Mouse (Mus musculus): ENCODE data around the gene Ankrd39.

Ankrd39 gene

DNA sequence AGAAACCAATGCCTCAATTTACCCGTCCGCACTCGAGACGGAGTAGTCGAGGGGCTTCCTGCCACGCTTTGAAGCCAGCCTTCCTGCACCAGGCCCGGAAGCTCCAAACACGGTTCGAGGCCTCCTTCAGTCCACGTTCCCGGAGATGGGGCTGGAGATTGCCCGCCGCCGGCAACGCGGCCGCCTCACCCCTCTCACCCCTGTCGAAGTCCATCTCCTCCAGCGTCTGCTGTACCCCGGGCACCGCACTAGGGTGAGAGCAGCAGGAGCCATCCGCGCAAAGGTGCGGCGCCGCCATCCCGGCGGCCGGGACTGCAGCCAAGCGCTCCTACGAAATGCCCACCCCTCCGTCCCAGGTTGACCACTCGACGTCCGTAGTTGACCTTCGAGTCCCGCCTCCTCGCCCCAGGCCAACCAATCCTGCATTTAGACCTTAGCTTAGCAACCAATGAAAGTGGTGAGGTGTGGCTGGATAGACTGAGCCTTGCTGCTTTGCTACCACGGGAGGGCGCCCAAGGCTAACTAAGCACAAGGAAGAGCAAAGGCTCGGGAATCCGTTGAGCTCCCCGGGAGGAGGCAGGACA, at the start of gene Ankrd39:
Gene Ankrd39, minus strand, starts transcription at position 558 of the 584 bp plus-strand sequence.
- in situ Hi-C loops (cut with MboI; ENCODE audit: unreplicated experiment in 2 of 2) = loop anchor here (5.0 to 10.0 kb wide), 2 partner anchors 85 to 138 kb away; partner anchors contain the start of gene Fam178b (in 2 of the 2)

DNA sequence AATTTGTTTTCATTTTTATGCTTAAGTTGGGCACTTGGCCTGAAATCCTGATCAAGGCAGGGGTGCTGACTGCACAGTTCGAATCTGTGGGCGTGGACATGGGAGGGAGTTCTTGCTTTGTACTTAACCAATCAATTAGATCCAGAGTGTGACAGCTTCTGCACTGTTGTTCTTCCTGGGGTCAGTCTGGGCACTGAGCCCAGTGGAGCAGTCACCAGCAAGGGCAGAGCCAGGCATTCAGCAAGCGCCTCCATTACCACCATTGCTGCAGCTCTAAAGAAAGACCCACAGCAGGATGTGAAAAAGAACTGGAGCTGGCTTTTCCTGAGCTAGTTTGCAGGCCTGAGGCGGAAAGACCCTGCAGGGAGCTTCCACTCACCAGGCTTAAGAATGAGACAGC, 48.9 kb upstream of the Ankrd39 start:
- in situ Hi-C loops (cut with MboI; ENCODE audit: unreplicated experiment in 2 of 2) = no loop called here

DNA sequence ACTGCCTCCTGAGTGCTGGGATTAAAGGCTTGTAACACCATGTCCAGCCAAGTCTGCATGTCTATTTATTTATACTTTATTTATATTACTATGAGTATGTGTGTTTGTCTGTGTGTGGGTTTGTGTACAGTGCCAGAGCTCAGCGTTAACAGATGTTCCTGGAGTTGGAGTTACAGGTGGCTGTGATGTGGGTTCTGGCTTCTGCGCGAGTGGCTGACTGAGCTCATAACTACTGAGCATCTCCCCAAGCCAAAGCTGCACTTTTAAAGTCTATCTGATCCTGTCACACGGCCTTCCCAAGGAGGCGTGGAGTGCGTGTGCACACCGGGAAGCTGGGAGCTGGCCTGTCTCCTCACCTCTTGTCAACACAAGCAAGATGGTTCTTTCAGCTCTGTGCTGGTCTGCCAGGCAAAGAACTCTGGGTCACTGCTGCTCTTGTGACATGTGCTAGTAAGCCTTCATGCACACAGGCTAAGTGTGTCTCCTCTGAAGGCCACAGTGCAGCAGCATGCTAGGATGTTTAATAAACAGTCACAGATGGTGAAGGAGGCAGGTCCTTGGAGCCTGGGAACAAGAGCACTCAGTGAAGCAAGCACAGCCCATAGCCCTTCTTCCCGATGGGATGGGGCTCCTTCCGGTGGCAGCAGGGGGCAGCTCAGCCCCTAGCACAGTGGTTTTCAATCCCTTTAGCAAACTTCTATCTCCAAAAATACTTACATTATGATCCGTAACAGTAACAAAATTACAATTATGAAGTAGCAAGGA, 48.1 kb upstream of the Ankrd39 start:
- in situ Hi-C loops (cut with MboI; ENCODE audit: unreplicated experiment in 2 of 2) = no loop called here

DNA sequence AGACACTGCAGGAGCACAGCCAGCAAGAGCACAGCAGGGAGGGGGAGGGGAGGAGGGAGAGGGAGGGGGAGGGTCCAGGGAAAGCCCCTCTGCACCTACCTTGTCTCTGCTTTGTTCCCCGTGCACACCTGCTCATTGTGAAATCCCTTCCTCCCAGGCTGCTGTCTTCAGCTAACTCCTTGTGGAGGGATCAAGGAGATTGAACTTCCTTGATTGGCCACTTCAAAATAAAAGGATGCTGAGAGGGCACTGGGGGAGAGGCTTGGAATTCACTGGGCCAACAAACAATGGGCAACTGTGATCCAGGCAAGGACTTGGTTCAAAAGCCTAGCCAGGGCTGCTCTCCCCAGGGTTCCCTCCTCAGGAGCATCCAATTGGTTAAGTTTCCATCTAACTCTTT, 45.9 kb upstream of the Ankrd39 start:
- in situ Hi-C loops (cut with MboI; ENCODE audit: unreplicated experiment in 2 of 2) = no loop called here

DNA sequence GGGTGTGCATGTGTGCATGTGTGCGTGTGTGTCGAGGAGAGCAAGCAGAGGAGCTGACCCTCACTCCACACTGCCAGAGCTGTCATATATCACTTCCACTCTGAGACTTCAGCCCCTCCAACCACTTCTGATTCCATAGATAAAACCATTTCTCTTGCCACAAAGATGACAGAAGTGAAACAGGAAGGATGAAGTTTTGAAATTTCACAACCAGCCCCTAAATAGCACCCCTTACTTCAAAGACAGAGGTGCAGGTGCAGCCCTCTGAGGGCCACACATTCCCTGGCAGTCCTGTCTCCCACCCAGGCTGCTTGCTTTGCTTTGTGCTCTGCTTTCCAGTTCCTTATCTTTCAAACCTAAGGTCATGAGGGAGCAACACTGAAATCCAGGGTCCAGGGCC, 44.2 kb upstream of the Ankrd39 start:
- in situ Hi-C loops (cut with MboI; ENCODE audit: unreplicated experiment in 2 of 2) = no loop called here

DNA sequence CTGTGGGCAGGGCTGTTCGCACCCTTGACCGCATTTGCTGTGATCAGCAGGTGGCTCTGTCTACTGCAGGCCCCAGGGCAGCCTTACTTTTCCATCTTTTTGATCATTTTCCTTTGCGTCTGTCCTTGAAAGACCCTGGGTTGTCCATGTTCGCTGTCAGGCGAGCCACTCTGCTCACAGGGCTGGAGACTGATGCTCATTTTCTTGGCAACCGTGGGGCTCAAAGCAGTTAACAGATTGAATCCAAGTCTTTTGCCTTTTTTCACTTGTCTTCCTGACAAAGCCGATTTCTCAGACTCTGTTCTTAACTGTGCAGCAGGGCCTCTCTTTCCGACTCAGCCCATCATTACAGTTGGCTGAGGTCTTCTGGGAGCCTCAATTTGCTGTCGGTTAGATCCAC, 43.4 kb upstream of the Ankrd39 start:
- in situ Hi-C loops (cut with MboI; ENCODE audit: unreplicated experiment in 2 of 2) = no loop called here

DNA sequence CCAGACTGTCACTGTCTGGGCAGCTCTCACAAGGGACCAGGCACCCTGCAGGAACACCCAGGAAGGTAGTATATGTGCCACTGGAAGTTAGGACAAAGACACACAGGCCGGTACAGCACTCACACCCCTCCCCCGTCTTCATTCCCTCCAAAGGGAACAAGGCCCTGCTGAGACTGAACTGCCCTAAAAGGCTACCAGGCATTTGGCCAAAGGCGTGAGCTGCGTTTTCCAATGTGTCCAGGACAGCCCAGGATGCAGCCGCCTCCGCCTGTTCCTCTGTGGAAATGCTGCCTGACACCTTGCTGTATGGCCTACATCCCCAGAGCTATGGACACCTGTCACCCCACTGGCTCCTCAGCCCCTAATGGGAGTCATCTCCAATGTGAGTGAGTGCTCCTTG, 42.2 kb upstream of the Ankrd39 start:
- in situ Hi-C loops (cut with MboI; ENCODE audit: unreplicated experiment in 2 of 2) = no loop called here

DNA sequence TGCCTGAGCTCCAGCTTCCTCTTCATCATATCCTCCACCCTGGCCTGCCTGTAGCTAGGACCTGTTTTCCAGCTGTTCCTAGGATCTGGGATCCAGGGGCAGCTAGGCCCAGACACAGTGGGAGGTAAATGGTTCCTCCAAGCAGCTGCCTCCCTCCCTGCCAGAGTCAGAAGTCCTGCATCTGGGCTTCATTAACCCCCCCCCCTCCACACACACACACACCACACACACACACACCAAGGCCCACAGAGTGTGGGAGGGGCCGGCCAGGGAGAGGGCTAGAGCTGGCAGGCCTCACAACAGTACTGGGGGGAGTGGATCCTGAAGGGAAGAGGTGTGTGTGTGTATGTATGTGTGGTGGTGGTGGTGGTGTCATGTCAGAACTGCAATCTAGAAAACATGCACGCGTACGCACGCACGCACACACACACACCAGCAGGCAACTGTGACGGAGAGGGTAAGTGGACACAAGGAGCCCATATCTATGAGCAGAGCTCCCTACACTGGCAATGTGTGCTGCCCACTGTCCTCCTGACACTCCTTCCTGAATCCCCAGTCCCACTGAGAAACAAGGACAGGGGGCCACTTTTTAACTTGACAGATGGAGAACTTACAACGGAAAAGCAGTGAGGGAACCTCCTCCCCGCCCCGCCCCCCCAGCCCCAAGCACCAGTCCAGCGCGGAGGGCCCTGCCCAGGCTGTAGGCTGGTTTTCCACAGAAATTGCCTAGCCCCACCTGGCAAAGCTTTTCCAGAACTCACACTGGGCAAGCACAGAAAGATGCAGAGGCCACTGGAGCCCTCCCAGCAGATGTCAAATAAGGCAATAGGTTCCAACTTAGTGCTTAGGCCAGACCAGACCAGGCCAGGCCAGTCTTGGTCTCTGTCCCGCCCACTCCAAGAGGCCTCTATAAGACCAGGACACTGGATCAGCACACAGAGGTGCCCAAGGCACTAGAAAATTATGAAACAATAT, 41.5 kb upstream of the Ankrd39 start:
- in situ Hi-C loops (cut with MboI; ENCODE audit: unreplicated experiment in 2 of 2) = no loop called here

DNA sequence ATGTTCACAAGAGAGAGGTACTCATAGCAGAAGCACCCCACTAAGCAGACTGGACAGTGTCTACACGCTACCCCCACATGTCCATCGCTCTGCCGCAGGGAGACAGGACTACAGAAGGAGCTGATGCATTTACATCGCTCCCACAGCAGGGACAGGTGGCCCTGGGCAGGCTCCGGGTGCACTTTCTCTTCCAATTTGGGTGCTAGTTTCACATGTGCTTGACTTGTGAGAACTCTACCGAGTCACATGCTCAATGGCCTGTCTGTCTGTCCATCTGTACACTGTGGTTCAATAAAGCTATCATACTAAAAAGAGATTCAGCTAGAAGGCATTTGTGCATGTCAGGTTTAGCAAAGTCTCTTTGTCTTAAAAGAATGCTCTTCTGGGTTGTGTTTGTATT, 40.6 kb upstream of the Ankrd39 start:
- in situ Hi-C loops (cut with MboI; ENCODE audit: unreplicated experiment in 2 of 2) = no loop called here

DNA sequence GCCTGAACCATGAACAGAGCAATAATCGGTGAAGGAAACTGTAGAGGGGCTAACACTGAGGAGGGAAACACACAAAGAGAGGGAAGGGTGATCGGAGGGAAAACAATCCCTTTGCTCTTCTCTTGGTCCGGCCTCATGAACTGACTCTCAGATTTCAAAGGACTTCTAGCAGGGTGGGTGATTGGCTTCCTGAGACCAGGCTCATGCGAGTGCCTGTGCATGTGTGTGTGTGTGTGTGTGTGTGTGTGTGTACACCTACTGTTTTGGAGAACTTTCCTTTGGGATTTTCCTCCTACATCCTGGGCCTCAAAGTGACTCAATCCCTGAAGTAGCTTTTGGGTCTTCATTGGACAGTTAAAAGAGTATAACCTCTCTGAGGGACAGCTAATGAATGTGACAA, 39.0 kb upstream of the Ankrd39 start:
- in situ Hi-C loops (cut with MboI; ENCODE audit: unreplicated experiment in 2 of 2) = no loop called here

DNA sequence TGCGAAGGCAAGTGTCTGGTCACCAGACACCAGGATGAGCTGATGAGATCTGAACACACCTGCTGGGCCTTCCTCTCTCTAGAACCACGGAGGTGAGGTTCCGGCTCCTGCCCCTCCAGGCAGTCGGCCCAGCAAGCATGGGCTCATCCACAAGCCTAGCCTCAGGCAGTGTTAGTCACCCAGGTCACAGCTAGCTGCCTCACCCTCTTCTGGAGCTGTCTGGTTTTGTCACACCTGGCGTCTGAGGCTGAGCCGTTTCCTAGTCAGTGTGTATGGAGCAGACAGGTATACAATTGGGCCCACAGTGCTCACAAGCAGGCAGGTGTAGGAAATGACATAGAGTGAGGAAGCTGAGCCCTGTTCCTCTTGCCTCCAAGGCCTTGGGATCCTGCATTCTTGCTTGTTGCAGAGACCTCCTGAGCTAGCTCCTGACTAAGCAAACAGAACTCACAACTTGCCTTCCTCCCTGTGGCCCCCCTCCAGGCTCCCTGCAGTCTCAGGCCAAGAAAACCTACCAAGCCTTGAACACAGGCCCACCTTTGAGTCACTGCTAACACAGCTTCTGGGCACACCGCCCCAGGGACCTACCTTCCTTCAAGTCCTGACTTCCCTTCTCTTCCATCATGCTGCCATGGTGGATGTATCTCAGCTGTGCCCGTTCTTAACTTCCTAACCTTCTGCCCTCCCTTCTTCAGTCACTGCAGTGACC, 36.3 kb upstream of the Ankrd39 start:
- in situ Hi-C loops (cut with MboI; ENCODE audit: unreplicated experiment in 2 of 2) = no loop called here

DNA sequence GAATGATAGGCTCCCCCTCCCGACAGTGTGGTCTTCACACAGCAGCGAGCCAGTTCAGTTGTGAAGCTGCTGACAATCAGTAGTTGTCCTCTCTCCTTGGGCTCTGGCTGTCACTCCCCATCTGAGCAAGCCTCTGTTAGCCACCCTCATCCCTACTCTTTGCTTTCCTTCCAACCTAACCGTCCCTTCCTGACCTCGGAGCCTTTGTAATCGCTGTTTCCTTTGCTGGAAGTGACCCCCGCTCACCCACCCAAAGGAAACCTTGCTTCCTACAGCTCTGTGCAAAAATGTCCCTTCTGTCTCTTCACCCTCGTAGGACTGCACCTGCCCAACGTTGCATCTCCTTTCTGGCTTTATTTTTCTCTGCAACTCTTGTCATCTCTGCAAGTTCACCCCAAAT, 35.0 kb upstream of the Ankrd39 start:
- in situ Hi-C loops (cut with MboI; ENCODE audit: unreplicated experiment in 2 of 2) = no loop called here

DNA sequence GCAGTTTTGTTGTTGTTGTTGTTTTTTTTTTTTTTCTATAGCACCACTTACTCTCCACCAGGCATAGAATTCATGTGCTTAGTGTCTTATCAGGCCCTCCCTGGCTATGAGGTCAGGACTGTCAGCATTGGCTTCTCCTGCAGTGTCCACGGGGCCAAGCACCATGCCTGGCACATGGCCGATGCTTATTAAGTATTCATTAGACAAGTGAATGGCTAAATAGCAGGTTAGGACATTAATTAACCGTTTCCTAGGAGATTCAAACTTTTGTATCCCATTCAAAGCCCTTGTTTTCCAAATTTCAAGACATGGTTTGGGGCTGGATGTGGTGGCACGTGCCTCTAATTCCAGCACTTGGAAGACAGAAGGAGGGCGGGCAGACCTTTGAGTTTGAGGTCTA, 34.0 kb upstream of the Ankrd39 start:
- in situ Hi-C loops (cut with MboI; ENCODE audit: unreplicated experiment in 2 of 2) = no loop called here

DNA sequence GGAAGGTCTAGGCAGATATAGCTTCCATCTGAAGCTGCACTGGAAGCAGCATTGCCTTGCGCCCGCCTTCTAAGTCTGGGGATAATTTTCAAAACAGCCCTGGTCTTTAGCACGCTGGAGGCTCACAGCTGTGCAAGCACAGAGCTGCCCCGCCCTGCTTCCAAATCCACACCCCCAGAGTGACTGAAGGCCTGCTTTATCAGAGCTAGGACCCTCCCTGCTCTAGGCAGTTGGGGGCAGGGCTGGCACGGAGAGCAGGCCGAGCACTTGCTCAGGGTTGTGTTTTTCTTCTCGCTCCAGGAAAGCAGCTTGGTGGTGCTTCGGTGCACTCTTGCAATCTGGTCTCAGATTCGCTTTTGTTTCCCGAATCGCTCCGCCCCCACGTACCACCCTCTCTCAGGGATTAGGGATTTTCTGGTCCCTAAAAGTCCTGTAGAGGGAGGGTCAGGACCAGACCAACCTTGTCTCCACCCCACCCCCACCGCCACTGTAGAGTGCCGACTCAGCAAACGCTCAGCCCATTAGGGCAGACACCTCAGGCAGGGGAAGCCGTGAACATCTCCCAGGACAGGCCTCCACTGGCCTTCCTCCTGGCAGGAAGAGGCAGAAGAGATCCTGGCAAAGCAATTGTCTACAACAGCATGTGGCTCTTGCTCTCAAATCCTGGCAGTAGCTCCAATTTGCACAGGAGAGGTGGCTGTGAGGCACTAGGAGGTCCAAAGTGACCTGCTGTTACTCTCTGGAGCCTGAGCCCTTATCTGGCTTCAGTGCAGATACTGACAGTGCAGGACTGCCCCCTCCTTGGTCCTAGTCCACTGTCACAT, 33.4 kb upstream of the Ankrd39 start:
- in situ Hi-C loops (cut with MboI; ENCODE audit: unreplicated experiment in 2 of 2) = no loop called here

DNA sequence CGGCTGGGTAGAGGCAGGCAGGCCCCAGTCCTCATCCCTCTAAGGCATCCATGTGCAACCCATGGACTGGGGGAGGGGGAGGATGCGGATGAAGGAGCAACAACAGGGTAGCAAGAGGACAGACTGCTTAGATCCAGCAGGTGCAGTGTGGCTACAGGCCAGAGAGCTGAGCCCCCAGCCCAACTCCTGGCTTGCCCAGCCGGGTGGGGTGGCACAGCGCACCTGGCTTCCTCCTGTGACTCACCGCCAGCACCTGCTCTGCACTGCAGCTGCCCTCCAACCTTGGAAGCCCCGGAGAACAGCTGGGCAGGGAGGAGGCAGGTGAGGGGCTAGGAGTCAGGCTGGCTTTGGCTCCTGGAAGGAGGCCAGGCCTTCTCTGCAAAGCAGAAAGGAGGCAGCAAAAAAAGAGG, 32.7 kb upstream of the Ankrd39 start:
- in situ Hi-C loops (cut with MboI; ENCODE audit: unreplicated experiment in 2 of 2) = no loop called here

DNA sequence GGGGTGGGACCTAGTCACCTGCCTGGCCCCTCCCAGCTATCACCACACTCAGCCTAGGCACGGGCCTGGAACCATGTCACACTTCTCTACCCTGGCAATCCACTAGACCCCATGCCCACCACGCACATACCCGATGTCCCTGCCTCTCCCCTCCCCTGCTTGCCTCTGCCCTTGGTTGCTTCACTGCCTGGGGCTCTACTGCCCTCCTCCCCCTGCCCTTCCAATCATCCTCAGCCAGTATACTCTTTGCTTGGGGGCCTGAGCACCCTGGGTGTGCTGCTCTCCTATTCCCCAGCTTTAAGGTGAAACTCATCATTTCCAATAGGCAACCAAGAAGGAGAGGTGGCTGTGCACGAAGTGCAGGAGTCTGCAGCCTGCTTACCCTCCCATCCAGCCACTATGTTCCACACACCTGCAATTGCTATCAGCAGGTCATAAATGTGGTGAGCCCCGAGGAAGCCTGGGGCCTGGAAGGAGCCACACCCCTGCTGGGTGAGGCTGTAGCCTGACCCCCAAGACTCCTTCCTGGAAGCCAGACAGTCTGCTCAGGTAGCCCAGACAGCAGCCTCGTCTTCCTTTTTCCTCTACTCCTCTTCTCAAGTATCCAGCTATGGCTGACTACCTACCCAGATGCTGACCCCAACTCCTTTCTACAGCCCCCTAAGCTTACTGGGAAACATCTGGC, 29.9 kb upstream of the Ankrd39 start:
- in situ Hi-C loops (cut with MboI; ENCODE audit: unreplicated experiment in 2 of 2) = no loop called here

DNA sequence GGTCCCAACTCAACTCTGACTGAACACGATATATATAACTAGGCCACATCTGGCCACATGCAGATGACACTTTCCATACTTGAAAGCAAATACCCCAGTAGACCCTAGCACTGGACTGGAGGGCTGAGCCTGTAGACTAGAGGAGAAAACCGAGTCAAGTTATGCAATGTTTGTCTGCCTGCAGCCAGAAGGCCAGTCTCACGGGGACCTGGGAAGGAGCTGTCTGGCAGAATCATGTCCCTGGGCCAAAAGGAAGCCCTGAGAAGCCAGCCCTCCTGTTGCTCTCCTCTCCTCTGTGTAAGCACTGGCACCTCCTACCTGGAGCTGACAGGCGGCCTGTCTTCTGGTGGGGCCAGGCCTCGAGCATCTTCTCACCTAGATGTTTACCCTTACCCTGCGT, 28.1 kb upstream of the Ankrd39 start:
- in situ Hi-C loops (cut with MboI; ENCODE audit: unreplicated experiment in 2 of 2) = no loop called here

DNA sequence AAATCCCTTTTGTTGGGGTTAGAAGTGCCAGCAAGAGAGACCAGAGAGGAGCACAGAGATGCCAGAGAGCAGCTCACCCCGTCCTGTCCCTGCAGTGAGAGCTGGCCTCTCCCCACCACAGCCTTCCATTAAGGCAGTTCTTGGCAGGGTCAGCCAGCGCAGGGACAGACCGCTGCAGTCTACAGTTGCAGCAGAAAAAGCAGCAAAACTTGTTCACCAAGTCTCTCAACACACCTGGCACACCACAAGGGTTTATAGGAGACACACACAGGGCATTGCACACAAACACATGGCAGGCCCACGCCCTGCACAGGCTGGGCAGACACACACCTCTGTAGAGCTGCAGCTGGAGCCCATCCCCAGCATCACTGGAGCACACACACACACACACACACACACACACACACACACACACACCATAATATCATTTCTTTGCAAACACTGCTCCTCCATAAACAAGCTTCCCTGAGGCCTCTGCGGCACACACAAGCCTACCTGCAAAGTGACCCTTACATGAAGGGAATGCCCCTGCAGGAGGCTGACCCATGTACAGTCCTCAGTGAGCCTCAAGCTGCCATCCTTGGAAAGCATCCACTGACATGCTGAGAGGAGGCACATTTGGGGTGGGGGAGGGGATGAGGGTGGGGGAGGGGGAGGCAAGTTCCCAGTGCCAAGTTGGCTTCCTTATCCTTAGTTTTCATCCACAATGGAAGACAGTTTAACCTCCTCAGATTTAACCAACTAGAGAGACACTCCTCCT, 27.1 kb upstream of the Ankrd39 start:
- in situ Hi-C loops (cut with MboI; ENCODE audit: unreplicated experiment in 2 of 2) = no loop called here

DNA sequence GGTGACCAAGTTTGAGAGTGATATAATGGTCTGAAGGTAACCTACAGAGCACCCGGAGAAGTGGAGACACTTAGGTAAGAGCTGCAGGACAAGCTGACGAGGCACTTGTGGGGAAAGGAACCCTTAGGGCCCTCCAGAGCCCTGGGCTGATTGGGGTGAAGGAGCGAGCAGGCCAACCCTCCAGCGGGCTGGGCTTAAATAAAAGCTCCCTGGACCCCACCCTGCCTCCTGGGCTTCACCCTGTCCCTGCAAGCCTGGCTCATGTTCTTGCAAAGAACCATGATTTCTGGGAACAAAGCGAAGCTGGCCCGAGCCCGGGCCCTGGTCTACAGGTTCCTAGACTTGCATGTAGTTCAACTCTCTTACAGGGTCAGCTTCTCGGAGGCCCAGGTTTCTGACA, 26.3 kb upstream of the Ankrd39 start:
- in situ Hi-C loops (cut with MboI; ENCODE audit: unreplicated experiment in 2 of 2) = no loop called here
